Mouse (Mus musculus) intestine, embryonic 14.5 days (tissue): Measurements from ENCODE around the gene Laptm5. TPM values are rescaled to one million over a fixed set of nuclear protein-coding genes. Genes with fewer than 3 reads are reported as not detected.

ENCODE experiments used
- ATAC-seq: fragments of 200-750 bp; cut with Nextera tagmentation; replicated peaks from 2 replicates; pipeline ENCODE4 v1.8.0; 2017; ENCODE audit warnings: low read depth, moderate number of reproducible peaks, moderate TSS enrichment, moderate library complexity; ENCODE audit not compliant: low FRiP score, low TSS enrichment
- DNase-seq: peaks from one replicate; pipeline ENCODE4 v3.0.0-alpha.2; 2018; ENCODE audit warnings: low spot score
- H3K27ac ChIP-seq: fragments of 300-500 bp; sonication (generic); 2 replicates; pipeline ENCODE4 v1.5.1; 2014; ENCODE audit warnings: low read depth, mild to moderate bottlenecking, control low read depth
- H3K27me3 ChIP-seq: fragments of 300-500 bp; sonication (generic); replicated peaks from 2 replicates; pipeline ENCODE4 v1.6.1; 2014; ENCODE audit warnings: low read length, control low read depth; ENCODE audit not compliant: control insufficient read depth, insufficient read depth
- H3K36me3 ChIP-seq: fragments of 300-500 bp; sonication (generic); 2 replicates; pipeline ENCODE4 v1.6.1; 2014; ENCODE audit warnings: low read length, control low read depth; ENCODE audit not compliant: control insufficient read depth, insufficient read depth
- H3K4me1 ChIP-seq: fragments of 300-500 bp; sonication (generic); replicated peaks from 2 replicates; pipeline ENCODE4 v1.6.1; 2014; ENCODE audit warnings: low read length, control low read depth, mixed read lengths; ENCODE audit not compliant: control insufficient read depth, insufficient read depth
- H3K4me2 ChIP-seq: fragments of 300-500 bp; sonication (generic); 2 replicates; pipeline ENCODE4 v1.6.1; 2014; ENCODE audit warnings: low read length
- H3K4me3 ChIP-seq: fragments of 300-500 bp; sonication (generic); 2 replicates; pipeline ENCODE4 v1.5.1; 2014; ENCODE audit warnings: low read depth, low read length, control low read depth, mixed read lengths
- H3K9ac ChIP-seq: fragments of 300-500 bp; sonication (generic); 2 replicates; pipeline ENCODE4 v1.6.1; 2014; ENCODE audit warnings: mild to moderate bottlenecking, low read length
- H3K9me3 ChIP-seq: fragments of 300-500 bp; sonication (generic); 2 replicates; pipeline ENCODE4 v1.6.1; 2016; ENCODE audit warnings: low read length, control low read depth; ENCODE audit not compliant: control insufficient read depth
- WGBS: fragments of 180-500 bp; shearing (Covaris S2); extraction: QIAGEN DNeasy Blood & Tissue Kit; methylation state at CpG from one replicate; pipeline ENCODE4 v1.1.7; 2014; 5-methylcytosine and 5-hydroxymethylcytosine counted together
- polyA plus RNA-seq: library from polyadenylated mRNA; unstranded; fragments of >200 nt; fragmentation: Nextera tagmentation; extraction: Ambion mirVana; gene quantifications from 2 replicates; pipeline ENCODE4 v1.2.1, GENCODE M21; 2014

Gene Laptm5
- polyA plus RNA-seq, 1 experiment from 2014 or later, result 40.6 TPM

GRCm38 (mm10) chr4:130889777-130890510 lies 23.0 kb upstream of the Laptm5 start:
- no peaks in the 10 kb centered on the region for H3K4me1 ChIP-seq
- no peak overlapping the region for H3K4me3 ChIP-seq
- H3K27me3 ChIP-seq, result no peaks in the 10 kb centered on the region
- ATAC-seq (no peak), DNase-seq (no peak)
- no peak overlapping the region for H3K4me2 ChIP-seq
- no peaks in the 10 kb centered on the region for H3K36me3 ChIP-seq
- no peaks in the 10 kb centered on the region for H3K9me3 ChIP-seq
- WGBS, result 48% methylated on average over 11 of the region's 11 CpGs
- H3K9ac ChIP-seq, result no peak overlapping the region
- H3K27ac ChIP-seq, result no peak overlapping the region

GRCm38 (mm10) chr4:130890511-130890840 lies 22.4 kb upstream of the Laptm5 start:
- ATAC-seq (no peak), DNase-seq (no peak)
- Histone ChIP-seq H3K4me1 (no peaks in the 10 kb centered on the region), H3K36me3 (no peaks in the 10 kb centered on the region), H3K27me3 (no peaks in the 10 kb centered on the region), H3K4me3 (no peak overlapping the region), H3K9me3 (no peaks in the 10 kb centered on the region), H3K9ac (no peak overlapping the region), H3K4me2 (no peak overlapping the region), H3K27ac (no peak overlapping the region)

GRCm38 (mm10) chr4:130892001-130892587 lies 20.8 kb upstream of the Laptm5 start:
- Histone ChIP-seq H3K27me3 (no peaks in the 10 kb centered on the region), H3K4me2 (no peak overlapping the region), H3K9ac (no peak overlapping the region), H3K27ac (no peak overlapping the region), H3K4me1 (no peaks in the 10 kb centered on the region), H3K36me3 (no peaks in the 10 kb centered on the region), H3K4me3 (no peak overlapping the region), H3K9me3 (no peaks in the 10 kb centered on the region)
- peak; percentile 51; the same call in 1 of the 2 replicates for ATAC-seq
- peak; percentile 94 for DNase-seq
- WGBS, result 32% methylated on average over 17 of the region's 17 CpGs

GRCm38 (mm10) chr4:130893688-130894087 lies 19.2 kb upstream of the Laptm5 start:
- H3K4me3 ChIP-seq, result no peak overlapping the region
- no peaks in the 10 kb centered on the region for H3K36me3 ChIP-seq
- no peak overlapping the region for H3K27ac ChIP-seq
- WGBS, result 60% methylated on average over 5 of the region's 5 CpGs
- ATAC-seq, result no peak
- no peaks in the 10 kb centered on the region for H3K27me3 ChIP-seq
- H3K4me1 ChIP-seq, result no peaks in the 10 kb centered on the region
- H3K9ac ChIP-seq, result no peak overlapping the region
- DNase-seq, result no peak
- H3K9me3 ChIP-seq, result no peaks in the 10 kb centered on the region
- no peak overlapping the region for H3K4me2 ChIP-seq

GRCm38 (mm10) chr4:130895701-130896100 lies 17.2 kb upstream of the Laptm5 start:
- WGBS, result 68% methylated on average over 6 of the region's 6 CpGs
- H3K4me1 ChIP-seq, result 0 out of 2 replicates have a peak, but pooled peaks cover 1% of the 10 kb centered on the region
- no peaks in the 10 kb centered on the region for H3K27me3 ChIP-seq
- no peak overlapping the region for H3K4me2 ChIP-seq
- no peak overlapping the region for H3K9ac ChIP-seq
- H3K4me3 ChIP-seq, result no peak overlapping the region
- no peak for ATAC-seq
- DNase-seq, result no peak
- H3K36me3 ChIP-seq, result no peaks in the 10 kb centered on the region
- H3K9me3 ChIP-seq, result no peaks in the 10 kb centered on the region
- H3K27ac ChIP-seq, result no peak overlapping the region

GRCm38 (mm10) chr4:130896372-130896771 lies 16.6 kb upstream of the Laptm5 start:
- WGBS, result 75% methylated on average over 2 of the region's 2 CpGs
- no peak overlapping the region for H3K4me3 ChIP-seq
- ATAC-seq, result no peak
- H3K9me3 ChIP-seq, result no peaks in the 10 kb centered on the region
- H3K36me3 ChIP-seq, result no peaks in the 10 kb centered on the region
- H3K27me3 ChIP-seq, result no peaks in the 10 kb centered on the region
- H3K9ac ChIP-seq, result no peak overlapping the region
- H3K4me1 ChIP-seq, result 0 out of 2 replicates have a peak, but pooled peaks cover 3% of the 10 kb centered on the region
- no peak overlapping the region for H3K4me2 ChIP-seq
- DNase-seq, result no peak
- no peak overlapping the region for H3K27ac ChIP-seq

GRCm38 (mm10) chr4:130899383-130899781 lies 13.5 kb upstream of the Laptm5 start:
- ATAC-seq (no peak), DNase-seq (no peak)
- Histone ChIP-seq H3K9me3 (no peaks in the 10 kb centered on the region), H3K4me3 (no peak overlapping the region), H3K36me3 (no peaks in the 10 kb centered on the region), H3K9ac (no peak overlapping the region), H3K27ac (no peak overlapping the region), H3K4me1 (peaks cover 8% of the 10 kb centered on the region; the same call in 1 of the 2 replicates), H3K27me3 (no peaks in the 10 kb centered on the region), H3K4me2 (no peak overlapping the region)
- WGBS, result 64% methylated on average over 2 of the region's 3 CpGs

GRCm38 (mm10) chr4:130899782-130900427 lies 13.0 kb upstream of the Laptm5 start:
- Histone ChIP-seq H3K4me1 (peaks cover 8% of the 10 kb centered on the region; the same call in 1 of the 2 replicates), H3K9ac (no peak overlapping the region), H3K9me3 (no peaks in the 10 kb centered on the region), H3K4me3 (no peak overlapping the region), H3K27me3 (no peaks in the 10 kb centered on the region), H3K36me3 (no peaks in the 10 kb centered on the region), H3K4me2 (no peak overlapping the region), H3K27ac (no peak overlapping the region)
- DNase-seq (no peak), ATAC-seq (no peak)
- 70% methylated on average over 6 of the region's 6 CpGs for WGBS
